Mouse (Mus musculus): ENCODE data around the gene Mrps9.
"Not testable (repeated sequence)": the region's sequence is repeated elsewhere in the genome, so short reads cannot be mapped to it uniquely, and the experiment has no call there.

- TF ChIP-seq CTCF (IDR thresholded peaks at IDR 0.05; ENCODE audit: insufficient read depth, low read length); POLR2A (IDR thresholded peaks at IDR 0.05; ENCODE audit: borderline replicate concordance, extremely low read depth, low read depth, low read length): not testable (repeated sequence)
Observed at GRCm38 (mm10) chr1:42883418-42883817, 32.4 kb downstream of the Mrps9 start.

All from lung, adult 2 months (tissue).